Mouse (Mus musculus) 3134 (cell line): ENCODE data around the gene Pcif1.

ENCODE experiments used
- DNase-seq: peaks from one replicate; pipeline ENCODE4 v3.0.0-alpha.2; 2011; ENCODE audit warnings: low spot score; ENCODE audit not compliant: insufficient read length; ENCODE audit errors: extremely low read depth

Gene Pcif1

GRCm38 (mm10) chr2:164917371-164917770 lies 38.3 kb downstream of the Pcif1 start:
- no peak for DNase-seq

- no peak for DNase-seq
Observed at GRCm38 (mm10) chr2:164918325-164918724, 39.2 kb downstream of the Pcif1 start.

GRCm38 (mm10) chr2:164921984-164922383 lies 42.9 kb downstream of the Pcif1 start:
- no peak for DNase-seq

GRCm38 (mm10) chr2:164923291-164923690 lies 44.2 kb downstream of the Pcif1 start:
- no peak for DNase-seq

- peak; percentile 68 for DNase-seq
Observed at GRCm38 (mm10) chr2:164924100-164924857, 45.2 kb downstream of the Pcif1 start.

- DNase-seq, result no peak
Observed at GRCm38 (mm10) chr2:164930706-164931581, 51.8 kb downstream of the Pcif1 start.

- DNase-seq, result no peak
Observed at GRCm38 (mm10) chr2:164933534-164933933, 54.4 kb downstream of the Pcif1 start.

- DNase-seq, result no peak
Observed at GRCm38 (mm10) chr2:164935991-164936390, 56.9 kb downstream of the Pcif1 start.

GRCm38 (mm10) chr2:164938146-164939091 lies 59.3 kb downstream of the Pcif1 start:
- DNase-seq, result no peak

- no peak for DNase-seq
Observed at GRCm38 (mm10) chr2:164939106-164939505, 60.0 kb downstream of the Pcif1 start.

- no peak for DNase-seq
Observed at GRCm38 (mm10) chr2:164940140-164940830, 61.2 kb downstream of the Pcif1 start, which contains the start of gene Mmp9. Gene Mmp9 (plus strand): TSS chr2:164940780.

- DNase-seq, result no peak
Observed at GRCm38 (mm10) chr2:164942692-164943290, 63.7 kb downstream of the Pcif1 start.
